Mouse (Mus musculus): ENCODE data around the gene Copz1.

Copz1 gene

DNA sequence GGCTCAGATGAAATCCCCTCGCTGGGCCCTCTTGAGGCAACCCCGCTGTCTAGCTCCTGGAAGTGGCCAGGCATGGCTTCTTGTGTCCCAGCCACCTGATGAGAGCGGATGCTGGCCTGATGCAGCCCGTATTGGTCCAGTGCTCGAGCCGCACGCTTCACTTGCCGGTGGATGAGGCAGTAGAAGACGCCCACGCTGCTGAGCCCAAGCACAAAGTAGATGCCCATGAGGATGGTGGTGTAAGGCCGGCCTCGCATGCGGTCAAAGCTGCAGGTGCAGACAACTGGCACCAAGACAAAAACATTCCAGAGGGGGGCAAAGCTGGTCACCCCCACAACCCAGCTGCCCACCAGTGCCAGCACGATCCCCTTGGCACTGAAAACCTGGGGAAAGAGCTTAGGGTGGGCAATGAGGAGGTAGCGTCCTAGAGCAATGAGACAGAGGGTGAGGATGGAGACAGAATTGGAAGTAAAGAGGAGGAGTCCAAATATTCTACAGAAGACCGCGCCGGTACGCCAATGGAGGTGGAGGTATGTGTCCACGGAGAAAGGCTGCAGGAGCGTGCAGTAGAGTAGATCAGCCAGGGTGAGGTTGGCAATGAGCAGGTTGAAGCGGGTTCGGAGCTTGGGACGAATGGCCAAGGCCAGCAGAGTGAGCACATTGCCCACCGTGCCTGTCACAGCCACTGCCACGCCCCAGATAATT lies 36.5 kb downstream of the Copz1 start:
- in situ Hi-C loops (cut with MseI, MboI): no loop called here

DNA sequence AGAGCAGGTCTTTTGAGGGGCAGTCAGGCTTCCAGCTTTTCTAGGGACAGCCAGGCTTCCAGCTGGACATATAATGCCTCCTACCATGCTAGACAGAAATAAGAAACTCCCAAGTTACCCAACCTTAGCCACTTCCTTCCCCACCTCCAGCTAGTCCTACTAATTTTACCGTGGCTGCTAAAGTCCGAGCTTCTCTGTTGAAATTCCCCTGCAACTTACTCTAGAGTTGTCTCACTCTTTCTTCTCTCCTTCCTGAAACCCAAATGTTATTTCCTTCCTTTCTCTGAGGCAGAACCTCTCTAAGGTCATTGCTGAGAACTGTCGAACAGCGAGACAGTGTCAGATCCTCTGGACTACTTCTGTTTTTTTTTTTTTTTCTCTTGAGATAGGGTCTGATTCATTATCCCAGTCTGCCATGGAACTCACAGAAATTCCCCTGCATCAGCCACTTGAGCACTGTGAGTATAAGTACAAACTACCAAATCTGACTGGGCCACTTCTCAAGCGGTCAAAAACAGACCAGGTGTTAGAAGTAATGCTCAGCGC lies 37.9 kb downstream of the Copz1 start, which contains the start of gene Gpr84:
Gpr84 (minus strand) TSS at position 248 of the 546 bp plus-strand sequence.
- in situ Hi-C loops (cut with MseI, MboI): no loop called here

DNA sequence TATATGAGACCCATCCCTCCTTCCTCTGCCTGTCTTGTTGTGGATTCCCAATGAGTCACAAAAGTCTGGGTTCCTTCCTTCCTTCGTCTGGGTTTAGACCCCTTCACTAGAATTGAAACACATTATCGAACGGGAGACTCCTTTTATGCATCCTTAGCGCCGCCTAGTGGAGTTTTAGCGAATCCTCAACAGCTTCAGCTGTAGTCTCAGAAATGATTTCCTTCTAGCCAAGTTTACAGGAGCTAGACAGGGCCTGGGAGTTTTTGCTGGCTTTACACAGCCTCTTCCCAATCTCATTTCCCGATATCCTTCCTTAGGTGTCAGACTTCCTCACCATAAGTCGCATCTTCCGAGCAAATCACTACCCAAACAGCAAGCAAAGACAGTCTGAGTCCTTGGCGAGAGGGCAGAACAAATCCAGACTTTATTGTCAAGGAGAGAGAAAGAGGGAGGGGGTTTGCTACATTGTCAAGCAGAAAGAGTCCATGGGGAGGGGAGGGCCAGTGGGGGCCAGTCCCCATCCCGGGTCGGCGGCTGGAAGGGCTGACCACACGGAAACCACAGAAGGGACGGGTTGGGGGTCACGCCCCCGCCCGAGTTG lies 41.1 kb downstream of the Copz1 start:
- in situ Hi-C loops (cut with MseI, MboI): no loop called here

DNA sequence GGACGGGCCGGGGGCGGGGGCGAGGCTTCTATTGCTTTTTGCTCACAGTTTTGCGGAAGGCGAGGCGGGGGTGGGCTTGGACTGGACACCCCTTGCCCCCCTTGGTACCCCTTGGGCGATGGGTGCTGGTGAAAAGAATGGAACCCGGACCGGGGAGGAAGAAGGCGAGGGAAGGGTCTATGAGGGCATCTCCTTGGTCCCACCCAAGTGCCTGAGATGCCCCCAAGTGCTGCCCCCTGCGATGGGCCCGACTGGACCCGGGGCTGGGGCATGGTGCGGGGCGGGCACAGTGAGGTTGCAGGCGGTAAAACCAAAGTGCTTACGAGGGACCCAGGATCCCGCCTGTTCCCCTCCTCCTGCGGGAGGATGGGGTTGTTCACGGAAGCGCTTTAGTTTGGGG lies 41.7 kb downstream of the Copz1 start:
- in situ Hi-C loops (cut with MseI, MboI): no loop called here

DNA sequence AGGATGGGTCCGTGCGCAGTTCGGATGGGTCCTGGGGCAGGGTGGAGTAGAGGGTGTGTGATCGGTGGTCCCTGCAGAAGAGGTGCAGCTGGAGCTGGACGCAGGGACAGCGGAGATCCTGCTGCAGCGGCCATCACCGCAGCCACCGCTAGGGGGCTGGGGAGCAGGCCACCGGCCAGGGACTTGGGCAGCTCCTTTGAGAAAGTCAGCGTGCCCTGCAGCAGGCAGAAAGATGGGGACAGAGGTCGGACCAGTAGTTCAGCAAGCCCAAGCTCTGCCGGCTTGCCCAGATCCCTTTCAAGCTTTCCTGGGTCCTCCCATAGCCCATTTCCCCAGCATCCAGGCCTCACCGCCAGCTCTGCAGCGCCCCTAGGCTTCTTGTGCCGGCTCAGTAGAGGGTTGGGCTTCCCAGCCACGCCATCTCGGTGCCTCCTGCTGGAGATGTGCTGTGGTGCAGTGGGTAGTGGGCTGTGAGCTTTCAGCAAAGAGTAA lies 42.5 kb downstream of the Copz1 start:
- in situ Hi-C loops (cut with MseI, MboI): no loop called here

DNA sequence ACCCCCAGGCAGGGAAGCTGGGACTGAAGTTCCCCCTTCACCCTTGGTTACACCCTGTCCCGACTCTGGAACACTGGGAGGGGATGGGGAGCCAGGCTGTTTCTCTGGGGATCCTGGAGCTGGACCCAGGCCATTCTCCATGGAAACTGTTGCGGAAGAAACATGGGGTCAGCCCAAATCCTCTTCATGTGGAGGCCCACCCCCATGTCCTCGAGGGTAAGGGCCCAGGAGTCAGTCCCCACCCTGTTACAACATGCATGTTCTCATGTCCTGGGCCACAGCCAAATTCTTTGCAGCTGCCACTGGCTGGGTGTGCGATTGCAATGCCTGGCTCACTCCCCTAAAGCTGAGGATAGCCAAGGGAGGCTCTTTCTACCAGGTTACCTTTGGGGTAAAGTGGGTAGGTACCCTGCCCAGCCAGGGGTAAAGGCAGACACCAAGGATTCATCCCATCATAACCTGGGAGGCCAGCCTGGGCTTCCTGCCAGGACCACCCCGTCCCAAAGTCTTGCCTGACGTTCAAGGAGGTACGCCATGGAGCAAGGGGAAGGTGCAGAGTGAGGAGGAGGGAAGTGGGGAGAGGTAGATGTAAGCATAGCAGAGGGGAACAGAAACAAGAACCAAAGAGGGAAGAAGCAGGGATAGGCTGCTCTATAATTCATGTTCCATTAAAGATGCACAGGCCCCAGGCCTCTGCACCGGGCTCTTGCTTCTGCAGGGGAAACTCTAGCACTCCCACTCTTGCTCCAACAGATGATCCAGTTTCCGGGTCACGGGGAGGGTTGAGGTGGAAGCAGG lies 43.7 kb downstream of the Copz1 start:
- in situ Hi-C loops (cut with MseI, MboI): no loop called here

DNA sequence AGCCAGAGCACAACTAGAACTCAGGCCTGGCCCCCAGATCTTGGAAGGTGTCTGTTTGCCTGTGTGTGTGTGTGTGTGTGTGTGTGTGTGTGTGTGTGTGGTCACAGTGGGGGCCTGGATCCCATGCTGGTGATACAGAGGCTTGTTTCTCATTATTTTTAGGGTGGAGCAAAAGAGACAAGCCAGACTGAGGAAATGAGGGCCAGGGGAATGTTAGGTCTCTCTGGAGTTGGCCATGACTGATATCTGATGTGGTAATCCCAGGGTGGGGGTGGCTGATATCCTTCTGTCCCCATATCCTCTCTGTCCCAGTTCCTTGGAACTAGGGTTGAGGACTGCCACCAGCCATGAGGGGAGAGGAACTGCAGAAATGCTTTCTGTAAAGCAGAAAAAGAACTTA lies 44.6 kb downstream of the Copz1 start:
- in situ Hi-C loops (cut with MseI, MboI): no loop called here

DNA sequence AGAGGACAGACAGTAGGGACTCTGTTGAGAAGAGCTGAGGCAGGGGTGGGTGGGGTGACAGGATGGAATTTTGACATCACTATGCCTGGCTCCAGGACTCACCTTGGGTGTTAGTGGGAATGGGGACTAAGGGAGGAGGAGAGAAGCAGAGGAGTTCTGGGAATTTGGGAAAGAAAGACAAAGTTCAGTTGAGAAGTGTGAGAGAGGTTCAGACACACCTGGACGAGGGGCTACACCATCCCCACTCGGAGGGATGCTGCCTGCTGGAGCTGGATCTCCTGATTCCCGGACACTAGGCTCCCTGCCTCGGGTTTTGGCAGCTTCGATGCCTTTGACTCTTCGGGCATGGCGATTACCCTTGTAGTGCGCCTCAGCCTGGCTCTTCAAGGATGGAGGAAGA lies 45.2 kb downstream of the Copz1 start:
- in situ Hi-C loops (cut with MseI, MboI): no loop called here

DNA sequence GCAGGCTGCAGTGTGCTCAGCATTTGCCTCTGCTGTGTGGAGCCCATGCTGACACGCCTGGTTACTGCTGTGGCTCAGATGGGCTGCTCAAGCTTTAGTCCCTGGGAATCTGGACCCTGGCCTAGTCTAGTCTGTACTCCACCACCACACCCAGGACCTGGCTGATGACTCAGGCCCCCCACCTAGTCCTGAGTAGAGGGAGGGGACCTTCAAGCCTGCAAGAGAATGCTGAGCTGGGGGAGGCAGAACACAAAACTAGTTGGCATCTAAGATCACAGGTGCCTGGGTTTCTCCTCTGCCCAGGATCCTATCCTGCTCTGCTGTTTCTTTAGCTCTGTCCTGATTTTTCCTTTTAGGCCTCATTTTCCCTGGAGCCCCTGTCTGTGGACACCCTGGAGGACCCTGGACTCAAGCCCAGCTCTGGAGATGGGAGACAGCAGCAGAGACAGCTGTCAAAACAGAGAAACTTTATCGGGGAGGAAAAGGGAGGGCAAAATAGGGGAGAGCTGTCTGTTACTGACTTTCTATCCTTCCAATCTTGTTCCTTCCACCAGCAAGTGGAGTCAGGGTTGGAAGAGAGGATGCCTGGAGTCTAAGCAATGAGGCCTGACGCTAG lies 45.8 kb downstream of the Copz1 start:
- in situ Hi-C loops (cut with MseI, MboI): no loop called here

DNA sequence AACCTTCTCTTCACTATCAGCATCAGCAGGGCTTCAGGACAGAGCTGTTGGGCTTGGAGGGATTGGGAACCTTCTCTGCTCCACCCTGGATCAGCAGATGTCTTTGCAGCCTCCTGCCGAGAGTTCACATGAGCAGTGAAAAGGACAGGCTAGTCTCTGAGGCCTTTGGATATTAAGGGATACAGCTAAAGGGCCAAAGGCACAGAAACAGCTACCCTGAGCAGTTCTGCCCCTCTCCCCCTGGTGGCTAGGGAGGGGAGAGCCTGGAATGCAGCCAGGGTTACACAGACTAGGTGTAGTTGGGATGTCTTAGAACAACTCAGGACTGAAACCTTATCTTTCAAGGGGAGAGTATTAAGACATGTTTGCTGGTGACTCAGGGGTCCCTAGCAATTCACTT lies 48.6 kb downstream of the Copz1 start:
- in situ Hi-C loops (cut with MseI, MboI): no loop called here

DNA sequence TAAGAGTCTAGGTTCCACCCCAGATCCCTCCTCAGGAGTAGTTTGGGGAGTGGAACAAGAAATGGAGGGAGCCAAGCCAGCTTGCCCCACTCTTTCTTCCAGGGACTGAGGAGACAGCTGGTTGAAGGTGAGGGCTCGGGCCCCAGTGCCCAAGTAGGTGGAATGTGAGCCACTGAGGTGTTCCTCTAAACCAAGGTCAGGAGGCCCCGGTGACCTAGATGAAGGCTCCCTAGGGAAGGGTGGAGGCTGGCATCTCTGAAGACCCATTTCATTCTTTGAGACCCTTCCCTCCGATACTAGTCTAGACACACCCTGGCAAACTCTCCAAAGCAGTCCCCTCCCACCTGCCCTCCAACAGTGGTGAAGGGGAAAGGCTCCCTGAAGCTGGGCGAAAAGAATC lies 49.9 kb downstream of the Copz1 start:
- in situ Hi-C loops (cut with MseI, MboI): no loop called here

DNA sequence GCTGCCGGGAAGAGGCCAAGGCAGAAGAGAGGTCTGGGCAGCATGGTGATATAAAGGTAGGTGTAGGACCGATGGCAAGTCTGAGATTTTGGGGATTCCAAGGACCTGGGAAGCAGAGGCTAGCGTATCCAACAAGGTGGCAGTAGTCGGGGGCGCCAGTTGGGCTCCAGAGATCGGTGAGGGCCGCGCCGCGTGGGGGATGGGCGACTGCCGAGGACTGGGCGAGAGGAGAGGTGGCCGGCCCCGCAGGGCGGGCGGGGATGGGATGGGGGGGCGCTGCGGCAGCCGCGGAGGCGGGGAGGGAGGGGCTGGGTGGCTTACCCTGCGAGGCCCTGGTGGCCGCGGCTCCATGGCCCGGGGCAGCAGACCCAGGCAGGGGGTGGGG lies 50.5 kb downstream of the Copz1 start:
- in situ Hi-C loops (cut with MseI, MboI): no loop called here

DNA sequence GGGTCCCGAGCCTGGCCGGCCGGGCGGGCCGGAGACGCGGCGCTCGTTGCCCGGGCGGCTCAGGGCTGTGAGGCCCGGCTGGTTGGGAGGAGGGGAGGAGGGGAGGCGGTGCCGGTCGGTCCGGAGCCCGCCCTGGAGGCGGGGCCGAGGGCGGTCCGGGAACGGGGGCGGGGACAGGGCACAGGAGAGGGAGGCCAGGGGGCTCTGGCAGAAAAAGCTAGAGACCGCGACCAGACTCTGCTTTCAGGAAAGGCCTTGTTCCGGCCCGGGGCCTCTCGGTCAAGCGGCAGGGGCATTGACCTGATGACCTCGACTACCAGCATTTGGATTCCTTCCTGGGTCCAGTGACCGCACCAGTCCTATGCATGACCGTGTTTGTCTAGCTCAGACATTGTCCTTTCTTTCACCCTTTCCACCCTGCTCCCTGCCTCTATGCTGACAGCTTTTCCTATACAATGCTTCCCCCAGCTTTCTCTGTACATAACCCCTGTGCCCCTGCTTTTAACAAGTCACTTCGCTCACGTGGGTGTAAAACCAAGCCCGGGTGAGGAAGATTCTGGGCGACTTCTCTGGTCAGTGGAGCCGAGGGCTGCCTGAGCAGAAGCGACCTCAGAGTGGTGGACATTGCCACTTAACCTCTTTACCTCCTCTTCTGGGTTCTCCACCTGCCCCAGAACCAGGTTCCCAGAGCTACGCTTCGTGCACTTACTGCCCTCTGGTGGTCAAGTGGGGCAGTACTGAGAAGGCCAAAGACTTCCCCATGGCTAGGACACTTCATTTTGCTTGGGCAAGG lies 51.1 kb downstream of the Copz1 start:
- in situ Hi-C loops (cut with MseI, MboI): no loop called here

DNA sequence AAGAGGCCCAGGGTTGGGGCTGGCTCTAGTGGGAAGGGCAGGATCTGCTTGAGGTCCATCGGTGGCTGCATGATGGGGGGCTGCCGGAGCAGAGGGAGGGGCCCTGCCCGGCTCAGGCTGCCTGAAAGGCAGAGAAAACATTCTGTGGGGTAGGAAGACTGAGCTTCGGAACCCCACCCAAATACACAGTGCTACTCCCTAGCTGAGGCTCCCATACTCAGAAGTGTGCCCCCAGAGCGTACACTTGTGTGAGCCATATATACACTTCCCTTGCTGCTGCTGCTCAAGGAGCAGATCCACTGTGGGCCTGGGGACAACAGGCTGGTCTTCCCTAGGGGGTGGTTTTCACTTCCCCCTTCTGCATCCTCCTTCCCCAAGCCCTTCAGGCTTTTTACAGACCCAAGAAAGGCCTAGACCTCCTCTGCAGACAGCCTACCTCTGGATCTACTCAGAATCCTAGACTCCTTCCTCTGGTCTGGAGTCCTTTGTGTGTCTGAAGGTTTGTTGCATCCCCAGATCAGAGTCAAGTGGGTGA lies 60.6 kb downstream of the Copz1 start:
- in situ Hi-C loops (cut with MseI, MboI): no loop called here

DNA sequence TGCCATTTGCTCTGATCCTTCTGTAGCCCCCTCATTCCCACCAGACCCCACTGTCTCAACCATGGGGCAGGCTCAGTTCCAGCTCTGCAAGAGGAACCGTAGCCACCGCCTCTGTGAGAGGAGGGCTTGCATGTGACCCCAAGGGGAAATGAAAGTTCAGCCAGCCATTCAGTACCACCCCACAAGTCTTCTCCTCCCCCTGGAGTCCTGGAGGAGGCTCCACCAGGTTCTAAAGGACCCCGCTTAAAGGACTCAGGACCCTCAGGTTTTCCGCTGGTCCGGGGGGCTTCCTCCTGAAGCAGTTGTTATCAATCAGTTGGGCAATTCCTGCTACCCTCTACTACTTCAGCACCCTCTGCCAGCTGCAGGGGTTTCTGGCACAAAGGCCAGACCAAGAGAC lies 61.2 kb downstream of the Copz1 start:
- in situ Hi-C loops (cut with MseI, MboI): no loop called here

DNA sequence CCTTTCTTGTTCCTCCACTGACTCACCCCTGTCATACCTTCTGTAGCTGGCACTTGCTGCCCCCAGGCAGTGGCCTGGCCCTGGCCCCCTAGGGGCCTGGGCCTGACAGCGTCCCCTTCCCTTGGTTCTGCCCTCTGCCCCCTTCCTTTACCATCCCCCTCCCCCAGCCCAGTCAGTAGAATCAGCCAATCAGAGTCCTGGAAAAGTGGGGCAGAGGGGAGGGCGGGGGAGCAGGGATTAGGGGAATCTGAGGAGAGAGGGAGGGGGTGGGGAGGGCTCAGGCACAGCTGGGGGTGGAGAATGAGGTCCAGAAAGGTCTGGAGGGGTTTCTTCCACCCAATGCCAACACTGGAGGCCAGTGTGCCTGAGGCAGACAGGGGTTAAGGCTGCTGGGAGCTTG lies 61.7 kb downstream of the Copz1 start:
- in situ Hi-C loops (cut with MseI, MboI): no loop called here

DNA sequence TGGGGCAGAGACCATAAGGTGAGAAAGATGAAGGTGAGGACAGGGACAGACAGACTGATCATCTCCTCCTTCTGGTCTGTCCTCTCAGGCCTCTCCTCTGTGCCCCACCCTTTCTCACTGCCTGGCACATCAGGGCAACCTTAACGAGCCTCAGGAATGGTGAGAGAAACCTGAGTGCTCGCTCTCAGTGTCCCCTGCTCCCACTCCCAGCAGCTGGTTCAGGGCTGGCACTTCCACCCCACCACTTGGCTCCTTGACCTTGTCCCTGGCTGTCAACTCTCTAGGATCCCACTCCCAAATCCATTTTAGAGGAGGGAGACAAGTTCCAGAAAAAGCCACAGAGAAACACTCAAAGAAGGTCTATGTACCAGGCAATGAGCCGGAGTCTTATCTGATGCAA lies 62.5 kb downstream of the Copz1 start:
- in situ Hi-C loops (cut with MseI, MboI): no loop called here

DNA sequence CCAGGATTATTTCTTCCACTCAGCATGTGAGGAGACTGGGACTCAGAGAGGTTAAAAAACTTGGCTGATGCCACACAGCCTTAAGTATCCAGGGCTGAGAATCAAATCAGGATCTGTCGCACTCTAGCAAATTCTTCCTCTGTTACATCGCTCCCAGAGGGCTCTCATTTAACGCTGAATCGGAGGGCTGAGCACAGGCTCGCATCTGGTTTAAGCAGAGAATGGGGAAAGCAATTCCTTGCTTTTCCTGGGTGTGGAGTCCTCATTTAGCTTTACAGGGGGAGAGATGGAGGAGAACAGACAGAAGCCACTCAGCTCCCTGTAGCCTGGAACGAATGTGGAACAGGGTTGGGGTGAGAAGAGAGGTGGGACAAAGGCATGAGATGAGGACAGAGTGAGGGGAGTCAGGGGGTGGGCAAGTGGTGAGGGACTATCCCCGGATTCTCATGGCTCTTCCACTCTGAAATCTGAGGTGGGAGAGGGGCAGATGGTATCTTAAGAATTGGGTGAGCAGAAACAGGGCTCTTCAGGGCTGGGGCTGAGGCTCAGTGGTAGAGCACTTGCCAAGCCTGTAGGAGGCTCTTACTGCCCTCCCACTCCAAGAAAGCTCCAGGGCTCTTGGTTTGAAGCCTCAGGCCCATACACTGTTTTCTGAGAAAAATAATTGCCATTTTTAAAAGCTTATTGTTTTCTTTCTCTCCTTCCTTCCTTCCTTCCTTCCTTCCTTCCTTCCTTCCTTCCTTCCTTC lies 63.1 kb downstream of the Copz1 start:
- in situ Hi-C loops (cut with MseI, MboI): no loop called here

DNA sequence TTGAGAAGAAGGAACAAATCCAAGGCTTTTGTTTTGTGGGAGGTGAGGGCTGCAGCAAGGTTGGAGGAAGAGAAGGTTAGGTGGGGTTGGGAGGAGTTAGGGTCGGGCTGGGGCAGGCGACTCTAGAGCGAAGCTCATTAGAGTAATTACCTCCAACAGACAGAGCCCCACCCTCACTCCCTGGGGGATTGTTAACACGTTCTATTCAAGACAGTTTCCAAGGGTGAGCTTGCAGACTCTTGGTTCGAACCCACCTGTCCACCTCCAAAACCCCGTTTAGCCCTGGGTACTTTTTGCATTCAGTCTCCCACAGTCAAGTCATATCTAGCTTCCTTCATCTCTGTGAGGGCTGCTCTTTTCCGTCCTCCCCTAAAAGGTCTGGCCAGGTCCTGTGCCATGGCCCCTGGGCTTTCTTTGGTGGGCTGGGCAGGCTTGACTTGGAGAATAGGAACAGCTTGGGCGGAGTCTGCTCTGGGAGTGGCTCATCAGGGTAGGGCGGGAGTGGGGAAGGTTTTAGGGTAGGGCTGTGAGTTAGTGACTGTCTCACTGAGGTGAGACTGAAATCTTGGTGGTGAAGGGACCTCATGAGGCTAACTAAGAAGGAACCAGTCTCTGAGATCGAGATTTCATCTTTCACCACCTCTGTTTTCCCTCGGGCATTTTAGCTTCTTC lies 64.6 kb downstream of the Copz1 start:
- in situ Hi-C loops (cut with MseI, MboI): no loop called here

DNA sequence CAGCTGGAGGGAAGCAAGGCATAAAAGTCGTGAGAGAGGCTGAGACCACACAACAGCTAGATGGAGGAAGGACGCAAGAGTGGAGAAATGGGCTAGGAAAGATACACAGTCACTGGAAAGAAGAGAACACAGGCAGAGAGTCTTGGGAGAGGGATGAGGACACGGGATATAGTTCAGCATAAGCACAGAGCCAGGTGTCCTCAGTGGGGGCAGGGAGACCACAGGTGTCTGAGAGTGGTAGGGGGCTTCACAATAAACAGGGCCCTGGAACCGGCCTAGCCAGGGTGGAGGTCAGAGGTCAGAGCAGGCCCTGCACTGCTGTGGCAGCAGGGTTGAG lies 66.3 kb downstream of the Copz1 start:
- in situ Hi-C loops (cut with MseI, MboI): no loop called here
